Mouse (Mus musculus) thymus, postnatal 14 days (tissue): ENCODE results near the gene Mprip.

Experiments
- DNase-seq: peaks from one replicate; pipeline ENCODE4 v3.0.0; 2021

Mprip gene

GRCm38 (mm10) chr11:59805256-59805655, 144.2 kb downstream of the Mprip start:
- DNase-seq = no peak

- DNase-seq = no peak
These were observed 144.6 kb downstream of the Mprip start for GRCm38 (mm10) chr11:59805656-59806055.

- DNase-seq = no peak
These were observed 147.3 kb downstream of the Mprip start for GRCm38 (mm10) chr11:59808170-59808960.

- peak; percentile 18 for DNase-seq
These were observed 148.1 kb downstream of the Mprip start for GRCm38 (mm10) chr11:59809071-59809669.

GRCm38 (mm10) chr11:59809670-59810474, 148.8 kb downstream of the Mprip start, which contains the start of gene Flcn:
Gene Flcn (minus strand): TSS chr11:59810016.
- DNase-seq = peak; percentile 82

GRCm38 (mm10) chr11:59810480-59811158, 149.5 kb downstream of the Mprip start:
- no peak for DNase-seq

GRCm38 (mm10) chr11:59811211-59811610, 150.1 kb downstream of the Mprip start:
- DNase-seq = no peak

GRCm38 (mm10) chr11:59813276-59813675, 152.2 kb downstream of the Mprip start:
- DNase-seq = no peak

GRCm38 (mm10) chr11:59814311-59814710, 153.2 kb downstream of the Mprip start:
- no peak for DNase-seq

GRCm38 (mm10) chr11:59814936-59815335, 153.8 kb downstream of the Mprip start:
- no peak for DNase-seq

GRCm38 (mm10) chr11:59815482-59816065, 154.5 kb downstream of the Mprip start:
- no peak for DNase-seq

GRCm38 (mm10) chr11:59817916-59818315, 156.8 kb downstream of the Mprip start:
- DNase-seq = no peak

GRCm38 (mm10) chr11:59821625-59822024, 160.5 kb downstream of the Mprip start:
- DNase-seq = no peak
